12 mouse cellular contexts compared by ENCODE assay signal in the genomic region with DNA sequence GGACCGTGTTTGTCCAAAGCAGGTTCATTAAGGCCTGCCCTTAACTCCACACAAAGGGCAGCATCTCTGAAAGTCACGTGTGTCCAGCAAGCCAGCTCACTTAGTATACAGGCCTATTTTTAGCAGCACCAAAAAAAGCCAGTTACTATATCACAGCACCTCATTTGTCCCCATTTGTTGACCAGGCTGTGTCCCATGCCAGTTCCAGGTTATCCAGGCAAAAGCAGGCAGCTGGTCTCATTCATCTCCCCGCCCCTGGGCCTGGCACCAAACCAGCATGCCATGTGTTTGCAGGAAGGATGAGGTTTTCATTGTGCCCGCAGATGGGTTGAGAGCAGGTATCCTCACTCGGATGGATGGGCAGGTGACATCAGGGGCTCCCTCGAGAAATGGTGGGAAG. TPM values are rescaled to one million over a fixed set of nuclear protein-coding genes. Genes with fewer than 3 reads are reported as not detected.
A peak's percentile ranks its signal among the peaks of the same experiment; 100 is the strongest.
DNase-seq lines count a peak whose midpoint lies in the region; ATAC-seq and TF ChIP-seq lines count a peak whose summit lies in the region.
"Had no signal": no experiment of that assay in that cellular context is flagged by ENCODE, and none has a peak within 500 bp of the region (broad histone marks: within the 10 kb centered on the region; RNA-seq: fewer than 3 reads in every experiment).

No protein-coding gene starts in this region.

- WGBS in heart, embryonic 11.5 days (ENCODE audit: insufficient replicate concordance): 62% methylated on average over 6 of the region's 6 CpGs

- DNase-seq in gastrocnemius, adult 2 months: peak; percentile 57
- DNase-seq in gastrocnemius, postnatal 14 days: no peak
- DNase-seq in right cerebral cortex, postnatal 14 days: peak; percentile 35
- DNase-seq in right cerebral cortex, postnatal 25 days: no peak
- DNase-seq in frontal cortex, postnatal 25 days (ENCODE audit: low spot score in 2 of 2): no peak
- no peak for DNase-seq in urinary bladder, postnatal 36 days (ENCODE audit: low spot score in 2 of 2)
- DNase-seq in right cerebral cortex, adult 2 months (ENCODE audit: low spot score in 2 of 2): no peak

- no peak overlapping the region for H3K9ac ChIP-seq in heart, embryonic 11.5 days (ENCODE audit: low read depth, low read length)
- H3K9ac ChIP-seq: lung, embryonic 15.5 days; midbrain, embryonic 13.5 days had no signal

- H3K36me3 ChIP-seq in heart, embryonic 11.5 days (ENCODE audit: control insufficient read depth, insufficient read depth, low read length): no peaks in the 10 kb centered on the region
- H3K36me3 ChIP-seq: limb, embryonic 13.5 days; lung, embryonic 15.5 days; midbrain, embryonic 13.5 days had no signal

- peak overlapping the region; percentile 31; the same call in 1 of the 2 replicates for H3K4me2 ChIP-seq in heart, embryonic 11.5 days
- H3K4me2 ChIP-seq: limb, embryonic 13.5 days; lung, embryonic 15.5 days; midbrain, embryonic 13.5 days had no signal

- H3K4me3 ChIP-seq in gastrocnemius, adult 2 months: no peak overlapping the region
- no peak overlapping the region for H3K4me3 ChIP-seq in heart, embryonic 11.5 days (ENCODE audit: low read depth, low read length)
- H3K4me3 ChIP-seq: limb, embryonic 13.5 days; lung, embryonic 15.5 days; midbrain, embryonic 13.5 days had no signal

- H3K4me1 ChIP-seq in heart, embryonic 11.5 days (ENCODE audit: control insufficient read depth, insufficient read depth, low read length): peaks cover 65% of the 10 kb centered on the region

- no peaks in the 10 kb centered on the region for H3K9me3 ChIP-seq in heart, embryonic 11.5 days (replicated peaks; ENCODE audit: control insufficient read depth, low read length)
- H3K9me3 ChIP-seq: limb, embryonic 13.5 days; lung, embryonic 15.5 days; midbrain, embryonic 13.5 days had no signal

- peak overlapping the region; percentile 68 for H3K27ac ChIP-seq in gastrocnemius, adult 2 months
- peak overlapping the region; percentile 85 for H3K27ac ChIP-seq in heart, embryonic 11.5 days (ENCODE audit: low read depth, low read length)
- H3K27ac ChIP-seq: limb, embryonic 13.5 days; lung, embryonic 15.5 days; midbrain, embryonic 13.5 days; stomach, postnatal 0 days had no signal

- TF ChIP-seq CTCF in gastrocnemius, adult 2 months (IDR thresholded peaks at IDR 0.05): no peak

- intact Hi-C loops in gastrocnemius, adult 2 months (cut with DNase I): loop anchor here (5.0 kb wide), 1 partner anchor 58 kb away; no protein-coding TSS in a partner anchor
- intact Hi-C loops in gastrocnemius, postnatal 14 days (cut with DNase I; ENCODE audit: low total_unique reads): loop anchor here (5.0 kb wide), 1 partner anchor 33 kb away; no protein-coding TSS in a partner anchor

- ATAC-seq in heart, embryonic 11.5 days (replicated peaks; ENCODE audit: insufficient number of reproducible peaks, low FRiP score, low TSS enrichment): peak; percentile 36; the same call in 1 of the 2 replicates

- peaks cover 7% of the 10 kb centered on the region for H3K27me3 ChIP-seq in heart, embryonic 11.5 days (ENCODE audit: control insufficient read depth, insufficient read depth, low read length)

RNA-seq across cellular contexts. Expression of gene Nfatc2, which starts 16.6 kb away (rescaled TPM):
- total RNA-seq in gastrocnemius, adult 2 months (2021): 1 to 10 TPM; 7.1 to 9.1 TPM
- 1 to 10 TPM; 6.5 to 7.5 TPM for total RNA-seq in gastrocnemius, postnatal 14 days (2021)
- 4.2 and 4.6 TPM in 2 replicates for polyA plus RNA-seq in heart, embryonic 11.5 days (2014; fragmentation: Nextera tagmentation; extraction: Ambion mirVana)

Comparison
In these comparisons a context has a peak if more than half of its experiments do, and no peak if none do; other contexts are left out.
1. DNase-seq: peak in gastrocnemius, adult 2 months (single experiment) and right cerebral cortex, postnatal 14 days (single experiment); none in gastrocnemius, postnatal 14 days (single experiment), right cerebral cortex, postnatal 25 days (single experiment), frontal cortex, postnatal 25 days (0 of 2), urinary bladder, postnatal 36 days (0 of 2) and right cerebral cortex, adult 2 months (0 of 2).